Mouse (Mus musculus) midbrain, embryonic 10.5 days (tissue): ENCODE data around the gene 1600014C10Rik. TPM values are rescaled to one million over a fixed set of nuclear protein-coding genes. Genes with fewer than 3 reads are reported as not detected.
A peak's percentile ranks its signal among the peaks of the same experiment; 100 is the strongest.

Experiments
- DNase-seq: peaks from one replicate; pipeline ENCODE4 v3.0.0-alpha.2; 2017; ENCODE audit warnings: low spot score
- H3K27ac ChIP-seq: fragments of 300-500 bp; sonication (generic); replicated peaks from 2 replicates; pipeline ENCODE4 v1.5.1; 2016; ENCODE audit warnings: mild to moderate bottlenecking
- H3K27me3 ChIP-seq: fragments of 300-500 bp; sonication (generic); 2 replicates; pipeline ENCODE4 v1.6.1; 2016; ENCODE audit warnings: low read depth, mild to moderate bottlenecking; ENCODE audit not compliant: poor library complexity, severe bottlenecking
- H3K36me3 ChIP-seq: fragments of 300-500 bp; sonication (generic); 2 replicates; pipeline ENCODE4 v1.6.1; 2016; ENCODE audit warnings: mild to moderate bottlenecking, moderate library complexity
- H3K4me1 ChIP-seq: fragments of 300-500 bp; sonication (generic); 2 replicates; pipeline ENCODE4 v1.6.1; 2016
- H3K4me3 ChIP-seq: fragments of 300-500 bp; sonication (generic); 2 replicates; pipeline ENCODE4 v1.5.1; 2016; ENCODE audit warnings: mild to moderate bottlenecking, moderate library complexity
- H3K9me3 ChIP-seq: fragments of 300-500 bp; sonication (generic); replicated peaks from 2 replicates; pipeline ENCODE4 v1.6.1; 2016; ENCODE audit warnings: mild to moderate bottlenecking
- WGBS: fragments of 180-500 bp; shearing (Covaris S2); methylation state at CpG from one replicate; pipeline ENCODE4 v1.1.7; 2016; 5-methylcytosine and 5-hydroxymethylcytosine counted together
- polyA plus RNA-seq: library from polyadenylated mRNA; unstranded; fragments of >200 nt; fragmentation: Nextera tagmentation; extraction: Ambion mirVana; gene quantifications from 2 replicates; pipeline ENCODE4 v1.2.1, GENCODE M21; 2016

Gene 1600014C10Rik
- polyA plus RNA-seq, 1 experiment from 2014 or later = 14.3 TPM

DNA sequence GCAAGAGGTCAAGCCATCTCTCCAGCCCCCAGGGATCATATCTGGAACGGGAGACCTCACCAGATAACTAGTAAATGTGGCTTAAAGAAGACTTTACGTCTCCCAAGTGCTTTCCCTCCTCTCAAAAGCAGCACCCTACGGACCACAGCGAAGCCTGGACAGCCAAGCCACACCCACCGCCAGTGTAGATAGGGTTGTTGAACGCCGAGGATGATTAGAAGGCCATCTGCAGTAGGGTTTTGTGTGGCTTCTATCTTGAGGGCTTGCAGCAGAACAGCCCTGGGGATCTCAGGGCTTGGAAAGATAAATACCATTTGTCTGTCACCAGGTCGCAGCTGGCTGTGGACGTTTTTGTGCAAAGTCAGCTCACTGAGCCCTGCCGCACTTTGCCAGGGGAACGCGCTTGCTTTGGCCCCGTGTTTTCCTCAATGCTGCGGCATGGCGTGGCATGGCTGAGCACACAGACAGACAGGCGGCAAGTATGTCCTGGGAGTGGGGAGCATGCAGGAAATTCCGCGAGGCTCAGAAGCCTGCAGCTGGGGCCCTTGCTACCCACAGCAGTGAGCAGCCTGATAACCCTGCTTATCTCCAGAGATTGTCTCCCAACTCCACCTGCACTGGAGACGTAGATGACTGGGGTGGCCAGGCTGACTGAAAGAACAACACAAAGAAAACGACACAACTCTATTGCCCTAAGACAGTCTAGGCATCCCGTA lies 15.9 kb upstream of the 1600014C10Rik start:
- no peaks in the 10 kb centered on the region for H3K36me3 ChIP-seq
- no peaks in the 10 kb centered on the region for H3K27me3 ChIP-seq
- no peak for DNase-seq
- H3K4me1 ChIP-seq = peaks cover 6% of the 10 kb centered on the region
- H3K27ac ChIP-seq = peak overlapping the region; percentile 61
- no peak overlapping the region; the same call in 1 of the 2 replicates for H3K4me3 ChIP-seq
- H3K9me3 ChIP-seq = 0 out of 2 replicates have a peak, but pooled peaks cover 4% of the 10 kb centered on the region
- 68% methylated on average over 21 of the region's 21 CpGs for WGBS

DNA sequence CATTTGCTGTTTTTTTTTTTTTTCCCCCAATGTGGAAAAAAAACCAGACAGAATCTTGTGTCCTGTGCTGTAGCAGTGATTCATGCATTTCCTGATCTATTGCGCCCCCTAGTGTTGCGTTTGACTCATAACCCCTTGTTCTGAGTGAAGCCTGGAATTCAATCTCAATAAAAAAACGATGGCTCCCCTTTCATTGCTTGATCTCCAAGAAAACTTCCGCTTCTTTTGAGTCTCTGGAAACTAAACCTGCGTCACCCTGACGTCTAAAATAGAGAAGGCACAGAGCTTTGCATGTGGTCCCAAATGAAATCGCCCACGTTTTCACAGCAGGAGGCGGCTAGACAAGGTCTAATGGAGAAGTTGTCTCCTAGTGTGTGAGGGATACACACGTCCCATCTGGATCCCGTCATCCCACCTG lies 15.3 kb upstream of the 1600014C10Rik start:
- 25% methylated on average over 11 of the region's 11 CpGs for WGBS
- peak; percentile 50 for DNase-seq

DNA sequence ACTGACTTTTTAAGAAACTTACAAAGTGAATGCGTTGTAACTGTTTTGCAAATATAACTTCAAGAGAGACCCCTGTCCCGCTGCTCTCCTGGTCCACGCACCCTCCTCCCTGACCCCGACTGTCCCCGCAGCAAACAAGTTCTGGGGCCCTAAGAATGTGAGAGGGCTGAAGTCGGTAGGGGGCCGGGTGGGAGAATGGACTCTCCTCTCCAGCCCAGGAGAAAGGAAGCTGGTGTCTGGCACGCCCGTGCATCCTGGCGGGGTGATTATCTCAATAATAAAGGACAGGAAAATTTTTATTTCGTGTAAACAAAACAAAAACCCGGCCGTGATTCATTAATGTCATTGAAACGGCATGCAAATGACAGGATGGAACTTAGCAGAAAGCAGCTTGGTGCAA lies 9.1 kb upstream of the 1600014C10Rik start:
- H3K4me3 ChIP-seq = peak overlapping the region; percentile 46
- H3K27ac ChIP-seq = peak overlapping the region; percentile 91
- H3K4me1 ChIP-seq = peaks cover 20% of the 10 kb centered on the region
- H3K36me3 ChIP-seq = no peaks in the 10 kb centered on the region
- DNase-seq = no peak
- 0 out of 2 replicates have a peak, but pooled peaks cover 2% of the 10 kb centered on the region for H3K9me3 ChIP-seq
- H3K27me3 ChIP-seq = peaks cover 16% of the 10 kb centered on the region
- 14% methylated on average over 14 of the region's 14 CpGs for WGBS

More for the DNA sequence above, 15.3 kb upstream of the 1600014C10Rik start:
- Histone ChIP-seq H3K4me3 (no peak overlapping the region), H3K27ac (no peak overlapping the region), H3K4me1 (peaks cover 6% of the 10 kb centered on the region), H3K9me3 (0 out of 2 replicates have a peak, but pooled peaks cover 4% of the 10 kb centered on the region), H3K27me3 (no peaks in the 10 kb centered on the region), H3K36me3 (no peaks in the 10 kb centered on the region)

DNA sequence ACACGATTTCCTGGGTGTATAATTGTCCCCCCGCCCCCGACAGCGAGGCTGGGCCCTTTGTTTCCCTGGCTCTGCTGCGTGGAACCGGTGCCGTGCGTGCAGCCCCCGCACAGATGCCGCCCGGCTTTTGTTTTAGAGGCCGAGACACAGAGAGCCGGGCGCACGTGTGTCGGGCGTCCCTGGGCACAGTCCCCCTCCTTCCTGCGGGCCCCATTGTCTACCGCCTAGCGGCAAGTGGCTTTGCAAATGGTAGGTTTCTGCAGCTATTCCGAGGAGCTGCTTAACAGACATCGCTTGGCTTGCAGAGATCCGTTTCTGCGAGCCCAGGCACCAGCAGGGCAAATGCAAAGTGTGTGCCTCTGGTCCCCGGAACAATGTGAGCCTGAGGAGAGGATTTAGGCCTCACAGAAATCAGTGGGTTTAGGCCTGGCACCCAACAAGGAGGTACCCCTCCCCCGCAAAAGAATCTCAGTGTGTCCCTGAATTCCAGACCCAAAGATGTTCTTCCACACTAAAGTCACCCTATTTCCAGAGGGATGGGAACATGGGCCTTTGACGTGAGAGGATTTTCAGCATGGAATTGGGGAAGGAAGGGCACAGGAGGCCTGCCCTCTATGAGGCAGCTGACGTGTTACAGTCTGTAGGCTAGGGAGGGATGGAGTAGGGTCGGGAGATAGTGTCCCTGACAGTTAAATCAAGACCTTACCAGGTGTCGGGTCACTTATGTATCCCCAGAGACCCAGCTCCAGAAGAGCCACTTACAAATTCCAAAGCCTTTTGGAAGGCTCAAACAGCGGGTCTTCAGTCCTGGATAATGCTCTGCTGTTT lies 8.5 kb upstream of the 1600014C10Rik start:
- H3K4me1 ChIP-seq = peaks cover 20% of the 10 kb centered on the region
- 9% methylated on average over 31 of the region's 31 CpGs for WGBS
- H3K27ac ChIP-seq = peak overlapping the region; percentile 91
- H3K4me3 ChIP-seq = peak overlapping the region; percentile 46
- no peaks in the 10 kb centered on the region for H3K36me3 ChIP-seq
- 0 out of 2 replicates have a peak, but pooled peaks cover 2% of the 10 kb centered on the region for H3K9me3 ChIP-seq
- DNase-seq = peak; percentile 73
- peaks cover 16% of the 10 kb centered on the region for H3K27me3 ChIP-seq

DNA sequence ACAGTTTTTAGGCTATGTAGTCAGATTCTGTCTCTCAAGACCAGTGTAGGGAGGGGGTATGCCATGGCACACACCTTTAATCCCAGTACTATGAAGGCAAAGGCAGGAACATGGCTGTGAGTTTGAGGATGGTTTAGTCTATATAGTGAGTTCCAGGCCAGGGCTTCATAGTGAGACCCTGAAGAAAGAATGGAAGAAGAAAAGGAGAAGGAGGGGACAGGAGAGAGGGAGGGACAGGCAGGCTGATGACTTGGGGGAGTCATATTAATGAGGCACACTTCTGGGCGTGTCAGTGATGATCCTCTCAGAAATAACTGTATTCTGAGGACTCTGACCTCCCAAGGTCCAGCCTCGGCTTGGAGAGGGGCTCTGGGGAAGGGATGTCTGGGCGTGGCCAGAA lies 7.0 kb upstream of the 1600014C10Rik start:
- 81% methylated on average over 3 of the region's 3 CpGs for WGBS
- Histone ChIP-seq H3K27me3 (peaks cover 16% of the 10 kb centered on the region), H3K4me3 (no peak overlapping the region), H3K36me3 (no peaks in the 10 kb centered on the region), H3K4me1 (peaks cover 20% of the 10 kb centered on the region), H3K9me3 (0 out of 2 replicates have a peak, but pooled peaks cover 2% of the 10 kb centered on the region), H3K27ac (no peak overlapping the region)
- no peak for DNase-seq

DNA sequence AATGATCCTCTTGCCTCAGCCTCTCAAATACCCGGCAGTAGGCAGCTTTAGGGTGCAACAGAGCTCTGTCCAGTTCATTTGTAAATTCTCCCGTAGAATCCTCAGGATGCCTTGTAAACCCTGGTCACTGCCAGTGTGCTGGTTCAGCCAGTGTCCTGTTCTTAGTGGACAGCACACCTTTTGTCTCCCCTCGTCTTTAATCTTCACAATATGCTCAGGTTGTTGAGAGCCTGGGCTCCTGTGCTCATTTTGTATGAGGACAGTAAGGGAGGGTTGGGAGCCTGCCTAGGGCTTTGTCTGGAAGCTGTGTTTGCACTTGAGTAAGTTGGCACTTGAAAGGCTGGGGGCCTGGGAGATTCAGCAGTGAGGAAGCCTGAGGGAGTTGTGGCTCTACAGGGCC lies 3.1 kb upstream of the 1600014C10Rik start:
- no peak for DNase-seq
- H3K9me3 ChIP-seq = 0 out of 2 replicates have a peak, but pooled peaks cover 2% of the 10 kb centered on the region
- H3K36me3 ChIP-seq = no peaks in the 10 kb centered on the region
- peaks cover 25% of the 10 kb centered on the region for H3K4me1 ChIP-seq
- no peak overlapping the region for H3K4me3 ChIP-seq
- peaks cover 6% of the 10 kb centered on the region; the same call in 1 of the 2 replicates for H3K27me3 ChIP-seq
- 77% methylated on average over 3 of the region's 3 CpGs for WGBS
- no peak overlapping the region for H3K27ac ChIP-seq

DNA sequence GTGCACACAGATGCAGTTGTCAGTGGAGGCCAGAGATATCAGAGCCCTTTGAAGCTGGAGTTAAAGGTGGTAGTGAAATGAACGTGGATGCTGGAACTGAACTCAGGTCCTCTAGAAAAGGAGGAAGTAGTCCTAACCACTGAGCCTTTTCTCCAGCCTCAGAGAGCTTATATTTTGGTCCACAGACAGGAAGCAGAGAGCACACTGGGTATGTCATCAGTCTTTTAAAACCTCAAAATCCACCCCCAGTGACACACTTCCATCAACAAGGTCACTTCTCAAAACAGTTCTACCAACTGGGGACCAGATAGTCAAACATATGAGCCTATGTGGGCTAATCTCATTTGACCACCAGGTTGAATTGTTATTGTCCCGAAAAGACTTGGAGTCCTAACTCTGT lies 1.7 kb upstream of the 1600014C10Rik start:
- no peak for DNase-seq
- 83% methylated on average over 2 of the region's 2 CpGs for WGBS
- no peak overlapping the region for H3K4me3 ChIP-seq
- no peaks in the 10 kb centered on the region for H3K36me3 ChIP-seq
- no peak overlapping the region for H3K27ac ChIP-seq
- peaks cover 23% of the 10 kb centered on the region for H3K4me1 ChIP-seq
- no peaks in the 10 kb centered on the region for H3K27me3 ChIP-seq
- H3K9me3 ChIP-seq = 0 out of 2 replicates have a peak, but pooled peaks cover 2% of the 10 kb centered on the region

DNA sequence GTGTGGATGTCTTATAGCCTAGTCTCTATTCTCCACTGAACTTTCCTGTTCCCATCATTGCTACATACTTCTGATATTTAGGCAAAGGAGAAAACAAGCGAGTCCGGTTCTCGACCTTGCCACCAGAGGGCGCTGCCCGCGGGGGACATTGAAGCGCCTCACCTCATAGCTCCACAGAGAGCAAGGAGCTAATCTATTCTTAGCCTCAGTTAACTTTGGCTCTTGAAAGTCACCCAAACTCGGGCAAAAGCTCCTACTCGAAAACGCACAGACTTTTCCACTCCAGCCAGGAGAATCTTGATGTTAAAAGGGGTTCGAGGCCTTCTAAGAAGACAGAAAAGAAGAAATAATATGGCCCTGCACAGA lies 438 bp upstream of the 1600014C10Rik start:
- Histone ChIP-seq H3K4me3 (peak overlapping the region; percentile 74), H3K36me3 (no peaks in the 10 kb centered on the region), H3K4me1 (peaks cover 23% of the 10 kb centered on the region), H3K9me3 (no peaks in the 10 kb centered on the region), H3K27ac (peak overlapping the region; percentile 86; the same call in 1 of the 2 replicates), H3K27me3 (no peaks in the 10 kb centered on the region)
- 0% methylated on average over 11 of the region's 11 CpGs for WGBS
- DNase-seq = peak; percentile 84

DNA sequence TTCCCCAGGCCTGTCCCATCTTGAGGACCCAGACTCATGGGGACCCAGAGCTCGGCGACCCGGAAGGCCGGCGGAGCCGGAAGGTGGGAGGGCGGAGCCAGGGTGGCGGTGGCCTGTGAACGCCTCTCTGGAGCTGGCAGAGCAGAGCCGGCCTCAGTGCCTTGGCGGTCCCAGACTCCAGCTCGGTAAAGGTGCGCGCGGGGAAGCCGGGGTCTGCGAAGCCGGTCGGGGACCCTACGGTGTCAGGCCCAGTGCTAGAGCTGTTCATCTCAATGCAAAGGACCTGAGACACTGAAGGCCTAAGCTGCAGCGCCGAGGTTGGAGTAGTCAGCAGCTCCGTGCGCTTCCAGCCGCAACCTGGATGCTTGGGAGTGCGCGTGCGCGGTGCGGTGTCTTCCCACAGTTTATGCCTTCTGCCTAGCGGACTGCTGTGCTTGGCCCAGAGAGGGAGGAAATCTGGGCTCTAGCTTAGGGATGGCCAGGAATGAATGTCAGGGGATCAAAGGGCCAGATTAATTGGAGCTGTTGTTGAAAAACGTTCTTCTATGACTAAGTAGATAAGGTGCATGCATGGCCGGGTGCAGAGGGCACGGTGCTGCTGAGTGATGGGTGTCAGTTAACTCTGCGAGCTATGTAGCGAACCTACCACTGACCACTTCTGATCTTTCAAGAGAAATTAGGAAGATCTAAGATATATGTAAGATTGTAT lies 846 bp downstream of the 1600014C10Rik start:
- no peaks in the 10 kb centered on the region for H3K27me3 ChIP-seq
- 5% methylated on average over 36 of the region's 36 CpGs for WGBS
- peak; percentile 88 for DNase-seq

DNA sequence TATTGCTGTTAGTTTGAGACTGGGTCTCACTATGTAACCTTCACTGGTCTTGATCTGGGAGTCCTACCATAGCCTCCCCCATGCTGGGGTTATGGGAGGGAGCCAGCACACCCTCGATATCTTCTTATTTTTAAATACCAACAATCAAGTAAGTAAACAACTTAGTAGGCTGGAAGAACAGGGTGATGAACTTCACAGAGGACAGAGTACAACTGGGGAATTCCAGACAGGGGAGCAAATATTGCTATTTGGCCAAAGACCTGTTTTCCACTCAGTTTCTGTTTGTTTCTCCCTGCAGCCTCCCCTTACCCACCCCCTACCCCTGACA lies 1.4 kb downstream of the 1600014C10Rik start:
- 0 out of 2 replicates have a peak overlapping the region, but pooled peaks have one; percentile 86 for H3K27ac ChIP-seq
- DNase-seq = no peak
- H3K27me3 ChIP-seq = no peaks in the 10 kb centered on the region
- H3K4me1 ChIP-seq = peaks cover 23% of the 10 kb centered on the region
- peak overlapping the region; percentile 74 for H3K4me3 ChIP-seq
- no peaks in the 10 kb centered on the region for H3K9me3 ChIP-seq
- WGBS = 45% methylated on average over 1 of the region's 1 CpGs
- 0 out of 2 replicates have a peak, but pooled peaks cover 3% of the 10 kb centered on the region for H3K36me3 ChIP-seq

More for the DNA sequence above, 846 bp downstream of the 1600014C10Rik start:
- Histone ChIP-seq H3K36me3 (no peaks in the 10 kb centered on the region), H3K27ac (peak overlapping the region; percentile 86), H3K4me1 (peaks cover 23% of the 10 kb centered on the region), H3K9me3 (no peaks in the 10 kb centered on the region), H3K4me3 (peak overlapping the region; percentile 74)

DNA sequence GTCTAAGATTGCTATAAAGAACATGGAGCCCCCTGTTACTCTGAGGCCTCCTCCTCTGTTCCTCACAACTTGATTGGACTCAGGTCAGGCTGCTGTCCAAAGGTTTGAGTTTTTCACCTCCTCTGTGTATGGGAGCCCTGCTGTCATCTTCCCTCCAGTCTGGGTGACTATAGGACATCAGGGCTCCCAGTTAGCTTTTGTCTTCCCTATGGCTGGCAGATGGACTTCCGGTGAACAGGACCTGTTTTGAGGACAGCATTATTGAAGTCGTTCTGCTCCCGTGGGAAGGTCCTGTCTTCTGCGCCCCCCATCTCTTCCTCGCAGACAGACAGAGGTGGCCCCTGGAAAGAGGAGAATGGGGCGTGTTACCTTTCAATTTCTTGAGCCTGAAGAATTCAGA lies 1.8 kb downstream of the 1600014C10Rik start:
- 85% methylated on average over 6 of the region's 6 CpGs for WGBS
- H3K4me1 ChIP-seq = peaks cover 23% of the 10 kb centered on the region
- H3K9me3 ChIP-seq = no peaks in the 10 kb centered on the region
- no peak for DNase-seq
- H3K4me3 ChIP-seq = no peak overlapping the region
- H3K27ac ChIP-seq = no peak overlapping the region
- H3K27me3 ChIP-seq = no peaks in the 10 kb centered on the region
- peaks cover 6% of the 10 kb centered on the region; the same call in 1 of the 2 replicates for H3K36me3 ChIP-seq

DNA sequence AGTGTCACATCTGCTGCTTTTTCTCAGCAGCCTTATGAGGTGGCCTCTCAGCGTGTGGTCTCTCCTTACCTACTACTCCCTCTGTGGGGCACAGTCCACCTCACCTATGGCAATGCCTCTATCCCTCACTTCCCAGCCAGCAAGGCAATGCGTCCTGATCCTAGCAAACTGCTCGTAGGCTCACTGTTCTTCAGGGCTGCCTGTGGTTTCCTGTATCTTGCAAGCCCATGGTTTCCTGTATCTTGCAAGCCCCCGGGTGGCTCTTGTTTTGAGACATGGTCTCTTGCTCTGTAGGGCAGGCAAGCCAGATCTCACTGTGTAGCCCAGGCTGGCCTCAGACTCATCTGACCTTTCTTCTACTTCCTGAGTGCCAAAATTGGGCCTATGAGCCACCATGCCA lies 3.8 kb downstream of the 1600014C10Rik start:
- Histone ChIP-seq H3K4me3 (no peak overlapping the region), H3K9me3 (no peaks in the 10 kb centered on the region), H3K27ac (no peak overlapping the region), H3K4me1 (peaks cover 23% of the 10 kb centered on the region), H3K36me3 (peaks cover 14% of the 10 kb centered on the region; the same call in 1 of the 2 replicates), H3K27me3 (no peaks in the 10 kb centered on the region)
- DNase-seq = no peak
- 71% methylated on average over 4 of the region's 4 CpGs for WGBS
